Mouse (Mus musculus) neural tube, postnatal 0 days (tissue): ENCODE data around the gene Tmem245. TPM values are rescaled to one million over a fixed set of nuclear protein-coding genes. Genes with fewer than 3 reads are reported as not detected.

Source experiments
- microRNA counts: library from miRNA; unstranded; fragments of <30 nt; microRNA quantifications from one replicate; lab custom pipeline; 2015
- microRNA-seq: library from miRNA; unstranded; fragments of <30 nt; microRNA quantifications from one replicate; pipeline ENCODE4, GENCODE M21; 2016
- polyA plus RNA-seq: library from polyadenylated mRNA; unstranded; fragments of >200 nt; fragmentation: Nextera tagmentation; extraction: Ambion mirVana; gene quantifications from 2 replicates; pipeline ENCODE4 v1.2.1, GENCODE M21; 2015

Gene Tmem245
- polyA plus RNA-seq, result 11.9 and 12.5 TPM in 2 replicates

DNA sequence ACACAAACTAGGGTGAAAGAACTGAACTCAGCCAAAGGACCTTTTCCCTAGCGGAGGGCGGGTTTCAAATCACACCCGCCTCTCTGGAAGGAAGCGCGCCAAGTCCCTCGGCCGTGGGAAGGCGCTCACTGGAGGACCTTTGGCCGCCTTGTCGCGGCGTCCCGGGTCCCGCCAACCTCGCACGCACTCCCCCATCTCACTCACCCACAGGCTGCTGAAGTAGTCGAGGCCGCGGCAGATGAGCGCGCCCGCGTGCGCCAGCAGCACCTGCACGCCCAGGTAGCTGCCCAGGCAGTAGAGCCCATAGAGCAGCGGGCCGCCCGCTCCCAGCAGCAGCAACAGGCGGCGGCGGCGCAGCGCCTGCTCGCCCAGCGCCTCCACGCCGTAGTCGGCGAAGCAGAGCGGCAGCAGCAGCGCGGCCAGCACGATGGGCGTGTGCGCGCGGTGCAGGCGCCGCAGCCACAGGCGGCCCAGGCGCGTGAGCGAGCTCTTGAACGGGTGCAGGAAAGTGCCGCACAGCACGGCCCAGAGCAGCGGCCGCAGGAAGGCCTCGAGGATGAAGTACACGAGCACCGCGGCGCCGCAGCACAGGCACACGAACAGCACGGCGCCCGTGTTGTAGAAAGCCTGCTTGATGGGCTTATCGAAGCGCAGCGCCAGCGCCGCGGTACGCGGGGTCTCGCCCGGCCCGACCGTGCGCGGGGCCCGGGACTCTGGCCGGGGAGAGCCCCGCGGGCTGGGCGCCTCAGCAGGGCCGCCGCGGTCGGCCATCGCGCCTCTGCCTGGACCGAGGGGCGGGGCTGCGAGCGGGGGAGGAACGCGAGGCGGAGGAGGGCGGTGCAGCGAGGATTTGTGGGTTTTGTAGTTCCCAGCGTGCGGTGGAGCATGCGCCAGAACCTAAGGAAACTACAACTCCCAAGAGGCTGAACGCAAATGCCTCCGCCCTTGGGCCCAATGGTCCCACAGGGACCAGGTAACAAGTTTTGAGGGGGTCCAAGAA is at the start of gene Tmem245:
Gene Tmem245, minus strand, starts transcription at position 797 of the 1,000 bp plus-strand sequence.

DNA sequence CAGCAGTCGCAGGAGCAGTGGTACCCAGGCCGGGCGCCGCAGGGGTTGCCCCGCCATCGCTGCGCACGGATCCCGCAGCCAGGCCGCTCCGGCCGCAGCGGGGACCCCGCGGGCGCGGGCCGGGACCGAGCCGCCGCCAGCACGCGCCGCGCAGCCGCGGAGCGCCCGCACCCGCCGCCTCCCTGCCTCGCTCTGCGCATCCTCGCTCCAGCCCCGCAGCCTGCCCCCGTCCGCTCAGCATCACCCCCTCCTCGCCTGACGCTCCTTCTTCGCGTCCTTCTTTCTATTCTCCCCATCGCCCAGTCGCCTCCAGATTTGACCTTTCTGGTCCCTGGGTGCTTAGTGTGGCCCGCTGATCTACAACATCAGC is 43.0 kb upstream of the Tmem245 start, which contains the start of gene Frrs1l:
Gene Frrs1l, minus strand, starts transcription at position 177 of the 370 bp plus-strand sequence.

DNA sequence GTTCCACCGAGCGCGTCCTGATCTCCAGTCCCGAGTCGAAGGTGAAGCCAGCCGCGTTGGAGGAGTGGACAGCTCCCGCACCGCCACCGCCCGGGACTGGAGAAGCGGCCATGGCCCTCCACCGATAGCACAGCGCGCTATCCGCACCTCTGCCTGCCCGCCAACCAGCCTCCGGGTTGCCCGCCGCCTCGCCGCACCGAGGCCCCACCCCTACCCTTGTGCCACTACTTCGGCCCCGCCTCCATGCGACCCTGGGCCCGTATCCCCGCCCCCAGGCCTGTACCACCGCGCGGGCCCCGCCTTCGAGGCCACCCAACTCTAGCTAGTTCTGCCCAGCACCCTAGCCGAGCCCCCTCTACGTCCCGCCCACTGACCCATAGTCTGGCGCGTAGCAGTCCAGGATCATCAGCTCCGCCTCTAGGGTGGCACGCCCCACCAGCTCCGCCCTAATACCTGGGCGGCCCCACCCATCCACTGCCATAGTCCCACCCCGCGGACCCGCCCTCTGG is 82.2 kb downstream of the Tmem245 start, which contains the start of gene Ctnnal1:
Gene Ctnnal1, minus strand, starts transcription at position 186 of the 509 bp plus-strand sequence.

MicroRNAs encoded within 50 kb of the gene (microRNA counts, 519-probe panel; counts per million panel counts)
- microRNA mmu-miR-32 (lab: Ali Mortazavi, UCI), result 4,153 counts per million, percentile 36 among the panel's probes with 10 or more counts

Small RNA genes within 50 kb of the gene (microRNA-seq; reads per million reads assigned to microRNA genes)
- 149 reads per million, percentile 50 among the genes with 10 or more reads in this experiment for gene Mir32

Other genes starting within 250 kb of the Tmem245 start
- not detected in 2 replicates for gene Gm26657, start 207.4 kb downstream of the Tmem245 start, polyA plus RNA-seq
- not detected in 2 replicates for gene Actl7b, start 206.0 kb downstream of the Tmem245 start, polyA plus RNA-seq
- not detected in 2 replicates for gene Actl7a, start 204.0 kb downstream of the Tmem245 start, polyA plus RNA-seq
- gene Elp1, start 145.1 kb downstream of the Tmem245 start, polyA plus RNA-seq, result 42.1 and 46.9 TPM in 2 replicates
- gene Fam206a, start 145.1 kb downstream of the Tmem245 start, polyA plus RNA-seq, result 11.2 and 12.2 TPM in 2 replicates
- 20.1 and 22.5 TPM in 2 replicates for gene Ctnnal1, start 82.2 kb downstream of the Tmem245 start, polyA plus RNA-seq
- gene Frrs1l, start 43.0 kb upstream of the Tmem245 start, polyA plus RNA-seq, result 30.5 and 30.9 TPM in 2 replicates
- gene Epb41l4b, start 196.0 kb upstream of the Tmem245 start, polyA plus RNA-seq, result 7.4 and 8.8 TPM in 2 replicates